Mouse (Mus musculus) left cerebral cortex, postnatal 25 days (tissue): ENCODE data around the gene Anks1. TPM values are rescaled to one million over a fixed set of nuclear protein-coding genes. Genes with fewer than 3 reads are reported as not detected.

ENCODE experiments used
- DNase-seq, 2 experiments: peaks; one replicate each; pipeline ENCODE4 v3.0.0; 2022; ENCODE audit warnings: low spot score in 2 of 2, mixed read lengths in 1 of 2
- intact Hi-C: fragments of 180-260 bp; cut with DNase I; formaldehyde crosslinking; loops from one replicate; pipeline ENCODE4 v1.15.1; 2025
- total RNA-seq, 2 experiments: library from RNA; stranded (reverse); gene quantifications; 2 replicates each; pipeline ENCODE4 v1.2.3; 2021

Gene Anks1
- total RNA-seq, 2 experiments from 2014 or later, result 32.3 to 35.8 TPM

GRCm38 (mm10) chr17:28101284-28101887, 192.3 kb downstream of the Anks1 start:
- DNase-seq, result no peak
- intact Hi-C loops, result no loop called here

- no peak for DNase-seq
- intact Hi-C loops, result no loop called here
These were observed 192.8 kb downstream of the Anks1 start for GRCm38 (mm10) chr17:28101902-28102319.

DNA sequence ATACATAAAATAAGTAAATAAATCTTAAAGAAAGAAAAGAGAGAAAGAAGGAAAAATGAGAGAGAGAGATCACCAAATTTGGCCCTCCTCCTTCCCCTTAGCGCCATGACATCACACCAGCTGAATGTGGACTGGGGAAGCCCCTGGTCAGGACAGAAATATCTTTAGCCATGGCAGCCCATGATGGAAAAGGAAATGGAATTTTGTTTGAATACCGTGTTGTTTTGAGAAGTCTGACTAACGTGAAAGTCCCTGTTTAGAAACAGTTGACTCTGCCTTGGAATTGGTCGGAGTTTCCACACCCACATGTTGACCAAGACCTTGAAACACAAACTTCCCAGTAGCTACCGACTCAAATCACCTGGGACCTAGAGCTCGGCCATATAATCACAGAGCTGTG, 195.3 kb downstream of the Anks1 start:
- intact Hi-C loops, result no loop called here
- DNase-seq, result no peak

GRCm38 (mm10) chr17:28106352-28106751, 197.2 kb downstream of the Anks1 start:
- intact Hi-C loops, result no loop called here
- DNase-seq, result no peak

DNA sequence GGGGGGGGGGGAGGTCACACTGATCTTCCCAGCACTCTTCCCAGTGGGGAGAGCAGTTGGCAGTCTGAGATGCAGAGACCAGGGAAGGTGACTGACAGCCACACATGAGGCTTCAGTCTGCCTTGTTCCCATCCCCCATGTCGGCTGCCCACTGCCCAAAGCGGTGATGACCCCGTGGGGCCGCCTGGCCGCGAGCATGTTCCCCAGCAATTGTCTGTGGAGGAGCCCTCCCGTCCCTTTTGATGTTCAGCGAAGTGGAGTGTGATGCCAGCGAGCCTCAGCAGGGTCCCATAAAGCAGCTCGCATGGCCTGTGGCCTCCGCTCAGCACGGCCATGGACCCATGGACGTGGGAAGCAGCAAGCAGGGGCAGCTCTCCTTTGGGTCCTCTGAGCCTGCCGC, 198.2 kb downstream of the Anks1 start:
- intact Hi-C loops, result no loop called here
- DNase-seq, result no peak

- DNase-seq, result no peak
- intact Hi-C loops, result no loop called here
These were observed 203.2 kb downstream of the Anks1 start for GRCm38 (mm10) chr17:28112266-28112665.

Other genes starting within 250 kb of the Anks1 start
- gene Spdef, start 180.4 kb upstream of the Anks1 start, total RNA-seq, result under 1 TPM in 1 of 2 experiments, not detected in 1; 0.21 TPM
- gene D17Wsu92e, start 88.7 kb upstream of the Anks1 start, total RNA-seq, result 100 to 1,000 TPM; 196 to 198 TPM
- 10 to 100 TPM; 50.7 to 54.5 TPM for gene Snrpc, start 71.2 kb upstream of the Anks1 start, total RNA-seq
- gene Uhrf1bp1, start 52.9 kb upstream of the Anks1 start, total RNA-seq, result 10 to 100 TPM; 17.8 to 22.9 TPM
- 10 to 100 TPM; 46.9 to 48.3 TPM for gene Taf11, start 538 bp downstream of the Anks1 start, total RNA-seq
- gene Tcp11, start 171.3 kb downstream of the Anks1 start, total RNA-seq, result under 1 TPM; 0.80 to 0.99 TPM
- 1 to 10 TPM; 1.1 to 5.5 TPM for gene Scube3, start 232.8 kb downstream of the Anks1 start, total RNA-seq